ENCODE assay signal across 8 mouse cellular contexts in genomic region chr19:34193149-34193548, GRCm38 (mm10). TPM values are rescaled to one million over a fixed set of nuclear protein-coding genes. Genes with fewer than 3 reads are reported as not detected.
A peak's percentile ranks its signal among the peaks of the same experiment; 100 is the strongest.
DNase-seq lines count a peak whose midpoint lies in the region; ATAC-seq lines count a peak whose summit lies in the region.

No protein-coding gene starts in this region.

- H3K27me3 ChIP-seq in embryonic facial prominence, embryonic 13.5 days, result peaks cover 10% of the 10 kb centered on the region
- H3K27me3 ChIP-seq in hindbrain, embryonic 11.5 days (ENCODE audit: control insufficient read depth, insufficient read depth, low read length), result 0 out of 2 replicates have a peak, but pooled peaks cover 2% of the 10 kb centered on the region
- H3K27me3 ChIP-seq in limb, embryonic 10.5 days (ENCODE audit: low read depth, poor library complexity, severe bottlenecking), result 0 out of 2 replicates have a peak, but pooled peaks cover 8% of the 10 kb centered on the region
- H3K27me3 ChIP-seq in midbrain, embryonic 16.5 days (ENCODE audit: control insufficient read depth, insufficient read depth, low read depth, low read length), result no peaks in the 10 kb centered on the region

- H3K36me3 ChIP-seq in embryonic facial prominence, embryonic 13.5 days, result no peaks in the 10 kb centered on the region
- H3K36me3 ChIP-seq in hindbrain, embryonic 11.5 days (ENCODE audit: control insufficient read depth, insufficient read depth, low read length), result no peaks in the 10 kb centered on the region
- no peaks in the 10 kb centered on the region for H3K36me3 ChIP-seq in limb, embryonic 10.5 days
- no peaks in the 10 kb centered on the region for H3K36me3 ChIP-seq in midbrain, embryonic 16.5 days (ENCODE audit: control insufficient read depth, insufficient read depth, low read length)

- H3K27ac ChIP-seq in embryonic facial prominence, embryonic 13.5 days, result no peak overlapping the region
- H3K27ac ChIP-seq in hindbrain, embryonic 11.5 days (ENCODE audit: low read depth, low read length), result no peak overlapping the region
- H3K27ac ChIP-seq in limb, embryonic 10.5 days, result peak overlapping the region; percentile 44
- no peak overlapping the region; the same call in 1 of the 2 replicates for H3K27ac ChIP-seq in midbrain, embryonic 16.5 days (ENCODE audit: low read length)

- H3K4me1 ChIP-seq in embryonic facial prominence, embryonic 13.5 days, result peaks cover 31% of the 10 kb centered on the region
- H3K4me1 ChIP-seq in hindbrain, embryonic 11.5 days (replicated peaks; ENCODE audit: control insufficient read depth, insufficient read depth, low read length), result no peaks in the 10 kb centered on the region
- H3K4me1 ChIP-seq in limb, embryonic 10.5 days, result peaks cover 53% of the 10 kb centered on the region
- H3K4me1 ChIP-seq in midbrain, embryonic 16.5 days (ENCODE audit: control insufficient read depth, insufficient read depth, low read length), result peaks cover 6% of the 10 kb centered on the region; the same call in 1 of the 2 replicates

- intact Hi-C loops in heart, postnatal 25 days (cut with DNase I), result no loop called here

- H3K9me3 ChIP-seq in embryonic facial prominence, embryonic 13.5 days, result no peaks in the 10 kb centered on the region
- H3K9me3 ChIP-seq in hindbrain, embryonic 11.5 days (ENCODE audit: control insufficient read depth, low read length), result no peaks in the 10 kb centered on the region
- no peaks in the 10 kb centered on the region for H3K9me3 ChIP-seq in limb, embryonic 10.5 days (replicated peaks)
- H3K9me3 ChIP-seq in midbrain, embryonic 16.5 days (replicated peaks; ENCODE audit: control insufficient read depth, low read length, poor library complexity, severe bottlenecking), result no peaks in the 10 kb centered on the region

- H3K9ac ChIP-seq in embryonic facial prominence, embryonic 13.5 days, result peak overlapping the region; percentile 79; the same call in 1 of the 2 replicates
- H3K9ac ChIP-seq in hindbrain, embryonic 11.5 days (ENCODE audit: low read depth, low read length), result no peak overlapping the region
- H3K9ac ChIP-seq in midbrain, embryonic 16.5 days (ENCODE audit: low read depth, low read length), result peak overlapping the region; percentile 86; the same call in 1 of the 2 replicates

- DNase-seq in heart, adult 11 months, result peak; percentile 88
- DNase-seq in heart, postnatal 25 days (ENCODE audit: low spot score), result no peak
- DNase-seq in R1 (ENCODE audit: low read depth, low spot score), result peak; percentile 57
- DNase-seq in hindbrain, embryonic 11.5 days (ENCODE audit: low spot score), result peak; percentile 47
- no peak for DNase-seq in limb, embryonic 10.5 days (ENCODE audit: low spot score)
- DNase-seq in ovary, postnatal 36 days (ENCODE audit: low spot score), result no peak

- ATAC-seq in embryonic facial prominence, embryonic 13.5 days (ENCODE audit: insufficient number of reproducible peaks, insufficient read depth, low FRiP score, low TSS enrichment, low read depth), result no peak
- ATAC-seq in hindbrain, embryonic 11.5 days (ENCODE audit: low FRiP score), result no peak
- no peak for ATAC-seq in midbrain, embryonic 16.5 days

- WGBS in embryonic facial prominence, embryonic 13.5 days, result 4% methylated on average over 9 of the region's 9 CpGs
- 9% methylated on average over 9 of the region's 9 CpGs for WGBS in hindbrain, embryonic 11.5 days
- 7% methylated on average over 9 of the region's 9 CpGs for WGBS in limb, embryonic 10.5 days
- WGBS in midbrain, embryonic 16.5 days, result 7% methylated on average over 9 of the region's 9 CpGs

- H3K4me3 ChIP-seq in embryonic facial prominence, embryonic 13.5 days, result peak overlapping the region; percentile 66
- H3K4me3 ChIP-seq in hindbrain, embryonic 11.5 days (ENCODE audit: low read depth, low read length), result peak overlapping the region; percentile 63; the same call in 1 of the 2 replicates
- peak overlapping the region; percentile 80 for H3K4me3 ChIP-seq in limb, embryonic 10.5 days
- H3K4me3 ChIP-seq in midbrain, embryonic 16.5 days (ENCODE audit: low read depth, low read length), result peak overlapping the region; percentile 68

- peak overlapping the region; percentile 87 for H3K4me2 ChIP-seq in embryonic facial prominence, embryonic 13.5 days
- peak overlapping the region; percentile 94 for H3K4me2 ChIP-seq in hindbrain, embryonic 11.5 days (replicated peaks; ENCODE audit: low read depth, low read length)
- peak overlapping the region; percentile 64 for H3K4me2 ChIP-seq in midbrain, embryonic 16.5 days (ENCODE audit: low read length)

RNA-seq across cellular contexts. Expression of gene Stambpl1, which starts 1.1 kb away (rescaled TPM):
- 1 to 10 TPM; 3.3 to 3.6 TPM for total RNA-seq in heart, postnatal 25 days (2021)
- 13.2 and 13.7 TPM in 2 replicates for polyA plus RNA-seq in embryonic facial prominence, embryonic 13.5 days (2015; fragmentation: Nextera tagmentation; extraction: Ambion mirVana)
- 3.6 and 4.0 TPM in 2 replicates for polyA plus RNA-seq in hindbrain, embryonic 11.5 days (2014; fragmentation: Nextera tagmentation; extraction: Ambion mirVana)
- 13.8 and 15.7 TPM in 2 replicates for polyA plus RNA-seq in limb, embryonic 10.5 days (2016; fragmentation: Nextera tagmentation; extraction: Ambion mirVana)
- polyA plus RNA-seq in midbrain, embryonic 16.5 days (2015; fragmentation: Nextera tagmentation; extraction: Ambion mirVana), result 21.0 and 22.8 TPM in 2 replicates

RNA-seq across cellular contexts. Expression of gene Ankrd22, which starts 27.3 kb away (rescaled TPM):
- not detected for total RNA-seq in heart, postnatal 25 days (2021)
- polyA plus RNA-seq in embryonic facial prominence, embryonic 13.5 days (2015; fragmentation: Nextera tagmentation; extraction: Ambion mirVana), result 2.8 and 3.9 TPM in 2 replicates
- not detected in 2 replicates for polyA plus RNA-seq in hindbrain, embryonic 11.5 days (2014; fragmentation: Nextera tagmentation; extraction: Ambion mirVana)
- polyA plus RNA-seq in limb, embryonic 10.5 days (2016; fragmentation: Nextera tagmentation; extraction: Ambion mirVana), result 0.09 and 0.10 TPM in 2 replicates
- not detected in 2 replicates for polyA plus RNA-seq in midbrain, embryonic 16.5 days (2015; fragmentation: Nextera tagmentation; extraction: Ambion mirVana)

Comparison
In these comparisons a context has a peak if more than half of its experiments do, and no peak if none do; other contexts are left out.
1. DNase-seq: peak in heart, adult 11 months (single experiment), R1 (single experiment) and hindbrain, embryonic 11.5 days (single experiment); none in heart, postnatal 25 days (single experiment), limb, embryonic 10.5 days (single experiment) and ovary, postnatal 36 days (single experiment).
2. Peak in every context shown above with its lines, with median percentiles within 50 percentile points of each other: H3K4me2 ChIP-seq and H3K4me3 ChIP-seq.